Mouse (Mus musculus) MEL (cell line): ENCODE measurements at regions not wholly inside any gene's neighbourhood (a gene's known extent, or its start where the extent isn't known, plus 50 kb on each side); places are given as distances from the start of the nearest gene placed in this dataset.

Experiments
- DNase-seq: peaks from one replicate; pipeline ENCODE4 v3.0.0; 2011; ENCODE audit warnings: low read depth, low spot score
- H3K27ac ChIP-seq: 2 replicates; pipeline ENCODE4 v1.5.1; 2012; ENCODE audit warnings: low read depth, mild to moderate bottlenecking, control low read depth, low read length, moderate library complexity; ENCODE audit not compliant: control insufficient read depth
- H3K27me3 ChIP-seq, 2 experiments: fragments of 150-350 bp in 1 of 2; sonication (generic) in 1 of 2; 2 replicates each; pipeline ENCODE4 v1.6.1; 2012; ENCODE audit warnings: low read length in 2 of 2, mild to moderate bottlenecking in 2 of 2, improper control_type of control experiment in 1 of 2, moderate library complexity in 1 of 2; ENCODE audit not compliant: insufficient read depth in 2 of 2, control insufficient read depth in 1 of 2
- H3K36me3 ChIP-seq, 2 experiments: 2 replicates each; pipeline ENCODE4 v1.6.1; 2012 to 2014; ENCODE audit warnings: low read length in 2 of 2, improper control_type of control experiment in 1 of 2, inconsistent platforms in 1 of 2, mild to moderate bottlenecking in 1 of 2; ENCODE audit not compliant: insufficient read depth in 2 of 2, control insufficient read depth in 1 of 2
- H3K4me1 ChIP-seq, 2 experiments: fragments of 150-350 bp in 1 of 2; sonication (generic) in 1 of 2; 2 replicates each; pipeline ENCODE4 v1.6.1; 2012; ENCODE audit warnings: low read length in 2 of 2, improper control_type of control experiment in 1 of 2, mild to moderate bottlenecking in 1 of 2; ENCODE audit not compliant: insufficient read depth in 2 of 2, control insufficient read depth in 1 of 2
- H3K4me3 ChIP-seq, 2 experiments: fragments of 150-350 bp in 1 of 2; sonication (generic) in 1 of 2; 2 replicates each; pipeline ENCODE4 v1.5.1; 2012; ENCODE audit warnings: low read depth in 2 of 2, low read length in 2 of 2, mild to moderate bottlenecking in 2 of 2, moderate library complexity in 2 of 2, control low read depth in 1 of 2, improper control_type of control experiment in 1 of 2; ENCODE audit not compliant: control insufficient read depth in 1 of 2, insufficient read depth in 1 of 2
- H3K79me2 ChIP-seq: 2 replicates; pipeline ENCODE4 v1.6.1; 2012; ENCODE audit warnings: mild to moderate bottlenecking, low read length, moderate library complexity; ENCODE audit not compliant: control insufficient read depth, poor library complexity, insufficient read depth
- H3K9ac ChIP-seq: 2 replicates; pipeline ENCODE4 v1.6.1; 2012; ENCODE audit warnings: low read depth, mild to moderate bottlenecking, control low read depth, low read length, moderate library complexity; ENCODE audit not compliant: control insufficient read depth, poor library complexity, severe bottlenecking
- H3K9me3 ChIP-seq: fragments of 150-350 bp; sonication (generic); replicated peaks from 2 replicates; pipeline ENCODE4 v1.6.1; 2012; ENCODE audit warnings: mild to moderate bottlenecking, low read length, improper control_type of control experiment, moderate library complexity; ENCODE audit not compliant: insufficient read depth
- CHD1 ChIP-seq: IDR thresholded peaks from 2 replicates; pipeline ENCODE4 v1.6.1; 2012; ENCODE audit warnings: low read depth, mild to moderate bottlenecking, inconsistent platforms, low read length, improper control_type of control experiment
- CHD2 ChIP-seq: IDR thresholded peaks from 2 replicates; pipeline ENCODE4 v1.6.1; 2011; ENCODE audit warnings: low read length, improper control_type of control experiment
- CTCF ChIP-seq, 3 experiments: IDR thresholded peaks in 2 of 3; conservative IDR thresholded peaks in 1 of 3; 2 replicates each; pipeline ENCODE4 v1.5.1; 2011 to 2012; ENCODE audit warnings: low read length in 3 of 3, low read depth in 2 of 3, mild to moderate bottlenecking in 2 of 3, improper control_type of control experiment in 1 of 3, inconsistent platforms in 1 of 3, mixed read lengths in 1 of 3, moderate library complexity in 1 of 3; ENCODE audit not compliant: control insufficient read depth in 1 of 3, insufficient read depth in 1 of 3, poor library complexity in 1 of 3, severe bottlenecking in 1 of 3
- E2F4 ChIP-seq: IDR thresholded peaks from 2 replicates; pipeline ENCODE4 v1.6.1; 2011; ENCODE audit warnings: low read depth, low read length, improper control_type of control experiment, borderline replicate concordance
- ELF1 ChIP-seq: IDR thresholded peaks from 2 replicates; pipeline ENCODE4 v1.6.1; 2014; ENCODE audit warnings: low read depth, mild to moderate bottlenecking, inconsistent platforms, low read length, improper control_type of control experiment, moderate library complexity
- GABPA ChIP-seq: IDR thresholded peaks from 2 replicates; pipeline ENCODE4 v1.6.1; 2012; ENCODE audit warnings: low read depth, mild to moderate bottlenecking, inconsistent platforms, low read length, improper control_type of control experiment, moderate library complexity
- GATA1 ChIP-seq: IDR thresholded peaks from 2 replicates; pipeline ENCODE4 v1.6.1; 2011; ENCODE audit warnings: low read depth, low read length, improper control_type of control experiment
- KAT2A ChIP-seq: conservative IDR thresholded peaks from 2 replicates; pipeline ENCODE4 v1.6.1; 2012; ENCODE audit warnings: low read depth, low read length, improper control_type of control experiment, inconsistent platforms
- MAFK ChIP-seq: IDR thresholded peaks from 2 replicates; pipeline ENCODE4 v1.6.1; 2011; ENCODE audit warnings: low read depth, mild to moderate bottlenecking, low read length, improper control_type of control experiment, borderline replicate concordance
- MEF2A ChIP-seq: IDR thresholded peaks from 2 replicates; pipeline ENCODE4 v1.6.1; 2014; ENCODE audit warnings: low read depth, mild to moderate bottlenecking, inconsistent platforms, low read length, improper control_type of control experiment; ENCODE audit not compliant: poor library complexity, insufficient replicate concordance, severe bottlenecking; ENCODE audit errors: extremely low read depth
- MYB ChIP-seq: IDR thresholded peaks from 2 replicates; pipeline ENCODE4 v1.6.1; 2011; ENCODE audit warnings: mild to moderate bottlenecking, low read depth, low read length, improper control_type of control experiment
- MYC ChIP-seq: IDR thresholded peaks from 2 replicates; pipeline ENCODE4 v1.6.1; 2011; ENCODE audit warnings: low read depth, mild to moderate bottlenecking, low read length, improper control_type of control experiment, moderate library complexity
- NELFE ChIP-seq: IDR thresholded peaks from 2 replicates; pipeline ENCODE4 v1.6.1; 2011; ENCODE audit warnings: low read depth, low read length, improper control_type of control experiment
- NRF1 ChIP-seq: IDR thresholded peaks from 2 replicates; pipeline ENCODE4 v1.6.1; 2014; ENCODE audit warnings: low read depth, mild to moderate bottlenecking, inconsistent platforms, low read length, improper control_type of control experiment, moderate library complexity; ENCODE audit not compliant: poor library complexity, insufficient read depth, severe bottlenecking
- POLR2AphosphoS2 ChIP-seq: IDR thresholded peaks from 2 replicates; pipeline ENCODE4 v1.6.1; 2011; ENCODE audit warnings: low read length, improper control_type of control experiment
- RAD21 ChIP-seq: IDR thresholded peaks from 2 replicates; pipeline ENCODE4 v1.6.1; 2011; ENCODE audit warnings: mild to moderate bottlenecking, low read depth, low read length, improper control_type of control experiment
- SIN3A ChIP-seq: IDR thresholded peaks from 2 replicates; pipeline ENCODE4 v1.6.1; 2012; ENCODE audit warnings: low read length, improper control_type of control experiment, inconsistent platforms
- SMC3 ChIP-seq: IDR thresholded peaks from 2 replicates; pipeline ENCODE4 v1.6.1; 2011; ENCODE audit warnings: low read depth, low read length, improper control_type of control experiment
- ZC3H11A ChIP-seq: IDR thresholded peaks from 2 replicates; pipeline ENCODE4 v1.6.1; 2012; ENCODE audit warnings: low read depth, mild to moderate bottlenecking, inconsistent platforms, low read length, improper control_type of control experiment
- ZKSCAN1 ChIP-seq: IDR thresholded peaks from 2 replicates; pipeline ENCODE4 v1.6.1; 2012; ENCODE audit warnings: low read depth, mild to moderate bottlenecking, inconsistent platforms, low read length, improper control_type of control experiment, moderate library complexity
- ZMIZ1 ChIP-seq: IDR thresholded peaks from 2 replicates; pipeline ENCODE4 v1.6.1; 2012; ENCODE audit warnings: low read depth, mild to moderate bottlenecking, inconsistent platforms, low read length, improper control_type of control experiment, moderate library complexity
- ZNF384 ChIP-seq: IDR thresholded peaks from 2 replicates; pipeline ENCODE4 v1.6.1; 2012; ENCODE audit warnings: low read depth, mild to moderate bottlenecking, inconsistent platforms, low read length, improper control_type of control experiment

DNA sequence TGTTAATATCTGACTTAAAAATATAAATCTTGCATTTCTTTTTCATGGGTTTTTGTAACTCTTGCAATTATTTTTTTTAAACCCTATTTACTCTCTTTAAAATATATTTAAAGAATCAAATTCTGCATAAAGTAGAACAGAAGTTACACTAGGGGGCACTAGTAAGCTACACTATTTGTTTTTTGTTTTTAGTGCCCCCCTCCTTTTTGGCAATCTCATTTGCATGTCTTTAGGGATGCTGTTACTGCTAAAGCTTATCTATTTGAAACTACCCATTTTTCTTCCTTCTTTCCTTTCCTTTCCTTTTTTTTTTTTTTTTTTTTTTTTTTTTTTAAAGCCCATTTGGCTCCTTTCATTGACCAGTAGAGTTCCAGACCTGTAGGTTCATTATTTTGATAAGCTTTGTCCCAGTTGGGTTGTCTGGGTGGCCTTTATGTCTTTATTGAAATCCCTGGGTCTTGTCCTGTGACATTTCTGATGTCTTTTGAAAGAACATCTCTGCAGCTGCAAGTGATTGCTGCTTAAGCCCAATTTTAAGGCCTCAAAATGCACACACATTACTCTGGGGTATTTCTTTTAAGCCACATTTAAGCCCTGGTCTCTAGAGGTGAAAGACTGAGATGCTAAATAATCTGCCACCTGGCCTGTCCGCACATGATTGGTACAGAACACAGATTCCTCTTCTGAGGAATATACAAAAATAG lies 1249.6 kb downstream of the Hace1 start:
- H3K4me3 ChIP-seq, result no peak overlapping the region
- no peaks in the 10 kb centered on the region for H3K9me3 ChIP-seq
- H3K4me1 ChIP-seq, result no peaks in the 10 kb centered on the region
- TF ChIP-seq NELFE (no peak), ZMIZ1 (no peak), ZNF384 (peak; percentile 52), SIN3A (no peak), E2F4 (no peak), POLR2AphosphoS2 (no peak), GATA1 (peak; percentile 23; the same call in 1 of the 2 replicates), KAT2A (no peak), CTCF (IDR thresholded peaks at IDR 0.05 in 2 of 3, conservative IDR thresholded peaks at IDR 0.05 in 1 of 3; ENCODE audit: control insufficient read depth in 1 of 3, insufficient read depth in 1 of 3, low read depth in 2 of 3, low read length in 3 of 3, poor library complexity in 1 of 3, severe bottlenecking in 1 of 3) (peak in 1 of 3 experiments; percentile 59; a peak in 2 of 6 replicates), NRF1 (no peak), MYC (no peak), ZC3H11A (peak; percentile 46; the same call in 1 of the 2 replicates), CHD2 (no peak), MYB (no peak), ZKSCAN1 (no peak), CHD1 (no peak), GABPA (no peak), ELF1 (no peak), MAFK (no peak), RAD21 (peak; percentile 81), SMC3 (peak; percentile 68), MEF2A (no peak)
- DNase-seq, result peak; percentile 57
- H3K27me3 ChIP-seq, result no peaks in the 10 kb centered on the region
- no peak overlapping the region for H3K9ac ChIP-seq
- H3K36me3 ChIP-seq, result no peaks in the 10 kb centered on the region
- no peak overlapping the region for H3K27ac ChIP-seq
- H3K79me2 ChIP-seq, result no peaks in the 10 kb centered on the region
